Mouse (Mus musculus) liver, adult (tissue): ENCODE measurements around the gene Rom1.

ENCODE experiments used
- GATA4 ChIP-seq: IDR thresholded peaks from 2 replicates; pipeline ENCODE4 v1.6.1; 2014; ENCODE audit warnings: mild to moderate bottlenecking, low read length; ENCODE audit not compliant: insufficient replicate concordance

The Rom1 gene

GRCm38 (mm10) chr19:8946929-8947328 lies 17.8 kb upstream of the Rom1 start:
- TF ChIP-seq GATA4 = no peak

GRCm38 (mm10) chr19:8945251-8945650 lies 16.1 kb upstream of the Rom1 start:
- no peak for TF ChIP-seq GATA4

GRCm38 (mm10) chr19:8944750-8945149 lies 15.6 kb upstream of the Rom1 start:
- TF ChIP-seq GATA4 = no peak

GRCm38 (mm10) chr19:8944062-8944461 lies 14.9 kb upstream of the Rom1 start:
- TF ChIP-seq GATA4 = no peak

GRCm38 (mm10) chr19:8943047-8943446 lies 13.9 kb upstream of the Rom1 start:
- no peak for TF ChIP-seq GATA4

- TF ChIP-seq GATA4 = no peak
Measured at GRCm38 (mm10) chr19:8942276-8942964, 13.3 kb upstream of the Rom1 start.

DNA sequence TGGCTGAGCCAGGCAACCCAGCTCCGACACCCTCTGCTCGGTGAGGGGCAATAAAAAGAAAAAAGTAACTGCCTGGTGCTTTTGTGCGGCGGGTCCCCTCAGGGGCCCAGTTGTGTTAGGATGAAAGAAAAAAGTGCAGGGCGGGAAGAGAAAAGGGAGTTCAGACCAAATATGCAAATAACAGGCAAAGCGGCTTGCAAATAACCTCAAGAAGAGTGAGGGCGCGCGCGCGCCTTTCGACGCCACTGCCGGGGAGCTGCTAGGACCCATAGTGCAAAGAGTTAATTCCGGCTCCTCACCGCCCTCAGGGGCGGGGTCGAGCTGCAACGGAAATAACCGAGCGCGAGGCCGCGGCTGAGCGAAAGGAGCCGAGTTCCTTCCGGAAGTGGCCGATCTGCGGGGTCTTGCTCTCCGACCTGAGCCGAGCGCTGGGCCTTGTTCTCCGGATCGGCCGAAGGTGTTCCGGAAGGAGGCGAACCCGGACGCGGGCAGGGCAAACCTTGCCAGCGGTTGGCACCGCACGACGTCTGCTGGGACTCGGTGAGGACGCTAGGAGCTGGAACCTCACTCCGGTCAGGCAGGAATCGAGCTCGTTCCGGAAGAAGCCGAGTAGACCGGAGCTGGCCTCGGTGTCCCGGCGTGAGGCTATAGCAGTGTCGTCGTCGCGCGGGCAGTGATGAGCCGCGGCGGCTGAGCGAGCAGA lies 12.5 kb upstream of the Rom1 start, which contains the start of gene Mta2:
Gene Mta2, plus strand, starts transcription at position 361 of the 703 bp plus-strand sequence.
- TF ChIP-seq GATA4 = peak; percentile 11; the same call in 1 of the 2 replicates

DNA sequence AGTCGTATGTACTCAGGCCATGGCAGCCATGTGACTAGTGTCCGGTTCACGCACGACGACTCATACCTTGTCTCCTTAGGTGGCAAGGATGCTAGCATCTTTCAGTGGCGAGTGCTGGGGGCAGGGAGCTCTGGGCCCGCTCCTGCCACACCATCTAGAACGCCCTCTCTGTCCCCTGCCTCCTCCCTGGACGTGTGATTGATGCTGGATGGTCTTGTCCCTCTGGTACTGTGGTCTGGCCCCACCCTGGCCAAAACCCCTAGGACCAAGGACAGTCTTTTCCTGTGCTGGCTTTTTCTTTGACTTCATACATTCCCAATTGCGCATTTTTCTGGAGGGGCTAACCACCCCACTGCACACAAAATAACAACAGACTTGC lies 12.0 kb upstream of the Rom1 start:
- TF ChIP-seq GATA4 = no peak

- no peak for TF ChIP-seq GATA4
Measured at GRCm38 (mm10) chr19:8940526-8941133, 11.5 kb upstream of the Rom1 start.

GRCm38 (mm10) chr19:8936736-8937135 lies 7.6 kb upstream of the Rom1 start:
- no peak for TF ChIP-seq GATA4

DNA sequence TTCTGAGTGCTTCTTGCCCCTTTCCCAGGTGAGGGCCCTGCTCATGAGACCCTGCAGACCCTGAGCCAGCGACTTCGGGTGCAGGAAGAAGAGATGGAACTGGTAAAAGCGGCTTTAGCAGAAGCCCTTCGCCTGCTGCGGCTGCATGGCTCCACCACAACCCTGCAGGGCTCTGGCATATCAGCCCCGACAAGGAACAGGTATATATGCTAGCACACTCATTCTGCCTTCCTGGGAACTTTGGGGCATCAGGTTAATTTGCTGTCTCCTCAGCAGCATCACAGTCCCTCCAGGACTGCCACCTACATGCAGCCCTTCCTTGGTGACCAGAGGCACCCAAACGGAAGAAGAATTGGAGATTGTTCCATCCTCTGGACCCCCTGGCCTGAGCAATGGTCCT lies 1.6 kb upstream of the Rom1 start:
- TF ChIP-seq GATA4 = no peak

DNA sequence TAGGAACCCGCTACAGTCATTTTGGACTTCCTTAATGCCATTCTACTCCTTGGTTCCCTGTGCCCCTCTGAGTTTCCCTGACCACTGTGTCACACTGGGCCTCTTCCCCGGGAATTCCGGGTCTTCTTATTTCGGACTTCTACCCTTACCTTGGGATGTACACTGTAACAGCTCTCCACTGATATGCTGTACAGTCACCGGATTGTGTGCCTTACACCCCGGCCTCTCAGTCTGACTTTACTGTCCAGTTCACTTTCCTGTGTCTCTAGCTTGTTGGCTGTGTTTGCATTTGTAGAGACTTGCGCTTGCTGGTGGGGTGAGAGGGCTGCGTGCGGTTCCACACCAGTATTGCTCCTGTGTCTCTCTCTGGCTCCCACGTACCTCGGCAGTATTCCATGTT lies 961 bp upstream of the Rom1 start:
- no peak for TF ChIP-seq GATA4

GRCm38 (mm10) chr19:8928689-8929223 lies 400 bp downstream of the Rom1 start:
- TF ChIP-seq GATA4 = no peak

DNA sequence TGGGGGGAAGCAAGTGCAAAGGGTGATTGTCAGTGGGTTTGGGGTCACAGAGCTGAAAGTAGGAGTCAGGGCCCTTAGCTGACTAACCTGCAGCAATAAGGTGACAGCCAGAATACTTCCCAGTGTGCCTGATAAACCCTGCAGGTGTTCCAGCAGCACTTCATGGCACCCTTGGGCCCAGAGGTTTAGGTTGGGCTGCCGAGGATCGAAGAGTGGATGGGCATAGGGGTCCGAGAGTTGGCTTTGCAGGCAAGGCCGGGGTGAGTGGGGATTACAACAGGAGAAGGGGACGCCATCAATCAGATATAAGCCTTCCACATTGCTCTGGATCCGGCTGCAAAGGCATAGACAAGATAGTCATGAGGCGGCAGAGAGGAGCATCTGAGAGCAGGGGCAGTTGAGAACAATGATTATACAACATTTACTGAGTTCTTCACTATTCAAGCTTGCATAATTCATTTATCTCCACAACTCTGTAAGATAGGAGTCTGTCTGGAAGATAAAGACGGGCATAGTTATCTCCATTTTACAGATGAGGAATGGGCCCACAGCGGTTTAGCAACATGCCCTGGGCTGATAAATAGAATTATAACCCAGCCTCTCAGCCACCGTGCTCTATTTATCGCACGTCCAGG lies 1.1 kb downstream of the Rom1 start:
- TF ChIP-seq GATA4 = no peak

DNA sequence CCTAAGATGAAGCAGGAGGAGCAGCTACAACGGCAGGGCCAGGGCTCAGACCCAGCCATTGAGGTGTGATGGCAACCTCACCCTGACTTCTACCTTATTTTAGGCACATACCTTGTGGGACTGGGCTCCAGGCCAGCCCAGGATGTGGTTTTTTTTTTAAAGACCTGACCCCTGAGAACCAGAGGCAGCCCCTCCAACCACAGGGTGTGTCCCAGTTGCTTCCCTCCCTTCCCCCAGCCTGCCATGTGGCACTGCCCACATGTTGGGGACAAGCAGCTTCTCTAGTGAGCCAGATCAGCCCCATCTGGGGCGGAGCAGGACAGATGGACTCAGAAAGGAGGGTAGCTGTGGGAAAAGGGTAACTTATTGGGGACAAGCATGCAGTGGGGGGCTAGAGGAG lies 2.4 kb downstream of the Rom1 start:
- TF ChIP-seq GATA4 = no peak

DNA sequence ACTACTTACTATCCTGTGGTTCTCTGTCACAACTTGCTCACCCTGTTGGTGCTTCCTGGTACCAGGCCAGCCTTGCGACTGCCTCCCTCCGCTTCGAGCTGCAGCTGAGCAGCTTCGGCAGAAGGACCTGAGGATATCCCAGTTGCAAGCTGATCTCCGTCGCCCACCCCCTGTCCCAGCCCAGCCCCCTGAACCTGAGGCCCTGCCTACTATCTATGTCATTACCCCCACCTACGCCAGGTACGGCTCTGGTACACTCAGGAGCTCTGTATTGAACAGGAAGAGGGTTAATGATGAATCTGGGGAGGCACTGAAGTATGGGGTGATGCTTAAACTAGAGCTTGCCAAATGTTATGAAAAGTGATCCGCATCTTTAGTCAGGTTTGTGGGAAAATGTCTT lies 7.4 kb downstream of the Rom1 start:
- no peak for TF ChIP-seq GATA4

GRCm38 (mm10) chr19:8920836-8921291 lies 8.3 kb downstream of the Rom1 start:
- no peak for TF ChIP-seq GATA4
